Mouse (Mus musculus) intestine, postnatal 0 days (tissue): Measurements from ENCODE around the gene Spata6. TPM values are rescaled to one million over a fixed set of nuclear protein-coding genes. Genes with fewer than 3 reads are reported as not detected.

Experiments
- ATAC-seq: fragments of 200-750 bp; cut with Nextera tagmentation; 2 replicates; pipeline ENCODE4 v1.8.0; 2017; ENCODE audit warnings: mild to moderate bottlenecking, moderate TSS enrichment, moderate library complexity
- H3K27ac ChIP-seq: fragments of 300-500 bp; sonication (generic); 2 replicates; pipeline ENCODE4 v1.5.1; 2014; ENCODE audit warnings: mild to moderate bottlenecking, low read depth, low read length, moderate library complexity
- H3K27me3 ChIP-seq: fragments of 300-500 bp; sonication (generic); replicated peaks from 2 replicates; pipeline ENCODE4 v1.6.1; 2014; ENCODE audit warnings: low read length, mixed read lengths; ENCODE audit not compliant: control insufficient read depth, insufficient read depth
- H3K36me3 ChIP-seq: fragments of 300-500 bp; sonication (generic); 2 replicates; pipeline ENCODE4 v1.6.1; 2014; ENCODE audit warnings: mild to moderate bottlenecking, moderate library complexity; ENCODE audit not compliant: control insufficient read depth, insufficient read depth
- H3K4me1 ChIP-seq: fragments of 300-500 bp; sonication (generic); replicated peaks from 2 replicates; pipeline ENCODE4 v1.6.1; 2014; ENCODE audit warnings: antibody characterized with exemption, low read length, mixed read lengths; ENCODE audit not compliant: control insufficient read depth, insufficient read depth
- H3K4me2 ChIP-seq: fragments of 300-500 bp; sonication (generic); replicated peaks from 2 replicates; pipeline ENCODE4 v1.6.1; 2014; ENCODE audit warnings: low read depth, mild to moderate bottlenecking, moderate library complexity
- H3K4me3 ChIP-seq: fragments of 300-500 bp; sonication (generic); 2 replicates; pipeline ENCODE4 v1.5.1; 2014; ENCODE audit warnings: low read depth, low read length
- H3K9ac ChIP-seq: fragments of 300-500 bp; sonication (generic); 2 replicates; pipeline ENCODE4 v1.6.1; 2014; ENCODE audit warnings: mild to moderate bottlenecking, low read depth, low read length
- H3K9me3 ChIP-seq: fragments of 300-500 bp; sonication (generic); 2 replicates; pipeline ENCODE4 v1.6.1; 2016; ENCODE audit warnings: mixed run types; ENCODE audit not compliant: control insufficient read depth
- CTCF ChIP-seq: sonication (generic); IDR thresholded peaks from 2 replicates; pipeline ENCODE4 v1.5.1; 2016; ENCODE audit warnings: low read depth, mild to moderate bottlenecking, control low read depth, antibody characterized with exemption, moderate library complexity
- WGBS: fragments of 180-500 bp; shearing (Covaris S2); extraction: QIAGEN DNeasy Blood & Tissue Kit; methylation state at CpG from one replicate; pipeline ENCODE4 v1.1.7; 2014; 5-methylcytosine and 5-hydroxymethylcytosine counted together
- polyA plus RNA-seq: library from polyadenylated mRNA; unstranded; fragments of >200 nt; fragmentation: Nextera tagmentation; extraction: Ambion mirVana; gene quantifications from 2 replicates; pipeline ENCODE4 v1.2.1, GENCODE M21; 2015

Gene Spata6
- polyA plus RNA-seq, 1 experiment from 2014 or later, result 8.1 TPM

GRCm38 (mm10) chr4:111704975-111705374, 14.8 kb upstream of the Spata6 start:
- TF ChIP-seq CTCF, result no peak
- Histone ChIP-seq H3K4me3 (no peak overlapping the region), H3K4me1 (no peaks in the 10 kb centered on the region), H3K27ac (no peak overlapping the region), H3K4me2 (no peak overlapping the region), H3K36me3 (no peaks in the 10 kb centered on the region), H3K9ac (no peak overlapping the region), H3K9me3 (no peaks in the 10 kb centered on the region), H3K27me3 (no peaks in the 10 kb centered on the region)
- 43% methylated on average over 3 of the region's 3 CpGs for WGBS
- ATAC-seq, result no peak

GRCm38 (mm10) chr4:111719296-111719695, 488 bp upstream of the Spata6 start:
- no peak for TF ChIP-seq CTCF
- WGBS, result 64% methylated on average over 4 of the region's 4 CpGs
- ATAC-seq, result no peak
- no peak overlapping the region for H3K27ac ChIP-seq
- H3K4me2 ChIP-seq, result peak overlapping the region; percentile 87
- peak overlapping the region; percentile 76 for H3K4me3 ChIP-seq
- H3K27me3 ChIP-seq, result no peaks in the 10 kb centered on the region
- no peaks in the 10 kb centered on the region for H3K9me3 ChIP-seq
- H3K9ac ChIP-seq, result no peak overlapping the region
- no peaks in the 10 kb centered on the region for H3K4me1 ChIP-seq
- no peaks in the 10 kb centered on the region for H3K36me3 ChIP-seq

GRCm38 (mm10) chr4:111720662-111721003, 849 bp downstream of the Spata6 start:
- Histone ChIP-seq H3K9ac (no peak overlapping the region), H3K36me3 (no peaks in the 10 kb centered on the region), H3K4me3 (peak overlapping the region; percentile 76), H3K4me1 (no peaks in the 10 kb centered on the region), H3K27ac (peak overlapping the region; percentile 57), H3K27me3 (no peaks in the 10 kb centered on the region), H3K9me3 (no peaks in the 10 kb centered on the region), H3K4me2 (peak overlapping the region; percentile 87)
- ATAC-seq, result no peak
- 34% methylated on average over 2 of the region's 2 CpGs for WGBS
- TF ChIP-seq CTCF, result no peak

- no peak overlapping the region for H3K9ac ChIP-seq
- no peak overlapping the region for H3K27ac ChIP-seq
- no peaks in the 10 kb centered on the region for H3K36me3 ChIP-seq
- WGBS, result 37% methylated on average over 4 of the region's 4 CpGs
- no peaks in the 10 kb centered on the region for H3K27me3 ChIP-seq
- no peak for TF ChIP-seq CTCF
- no peaks in the 10 kb centered on the region for H3K9me3 ChIP-seq
- peak overlapping the region; percentile 76 for H3K4me3 ChIP-seq
- H3K4me1 ChIP-seq, result no peaks in the 10 kb centered on the region
- peak overlapping the region; percentile 87 for H3K4me2 ChIP-seq
- ATAC-seq, result no peak
These were observed 1.5 kb downstream of the Spata6 start for GRCm38 (mm10) chr4:111721121-111721840.

- Histone ChIP-seq H3K27ac (no peak overlapping the region), H3K4me1 (no peaks in the 10 kb centered on the region), H3K27me3 (no peaks in the 10 kb centered on the region), H3K36me3 (no peaks in the 10 kb centered on the region), H3K4me3 (no peak overlapping the region), H3K9ac (no peak overlapping the region), H3K9me3 (no peaks in the 10 kb centered on the region), H3K4me2 (no peak overlapping the region)
- WGBS, result 53% methylated on average over 1 of the region's 1 CpGs
- no peak for TF ChIP-seq CTCF
- no peak for ATAC-seq
These were observed 17.8 kb downstream of the Spata6 start for GRCm38 (mm10) chr4:111737551-111737950.

- ATAC-seq, result no peak
- 61% methylated on average over 4 of the region's 4 CpGs for WGBS
- no peaks in the 10 kb centered on the region for H3K27me3 ChIP-seq
These were observed 60.7 kb downstream of the Spata6 start for GRCm38 (mm10) chr4:111780533-111780932.

More at GRCm38 (mm10) chr4:111780533-111780932, 60.7 kb downstream of the Spata6 start:
- no peak for TF ChIP-seq CTCF
- Histone ChIP-seq H3K9me3 (no peaks in the 10 kb centered on the region), H3K4me1 (no peaks in the 10 kb centered on the region), H3K36me3 (no peaks in the 10 kb centered on the region), H3K27ac (no peak overlapping the region), H3K9ac (no peak overlapping the region), H3K4me2 (no peak overlapping the region), H3K4me3 (no peak overlapping the region)
